Mouse (Mus musculus) heart, postnatal 4 days (tissue): ENCODE results near the gene Fbxo11. TPM values are rescaled to one million over a fixed set of nuclear protein-coding genes. Genes with fewer than 3 reads are reported as not detected.
"Not testable (repeated sequence)": the region's sequence is repeated elsewhere in the genome, so short reads cannot be mapped to it uniquely, and the experiment has no call there.

Source experiments
- DNase-seq: peaks from one replicate; pipeline ENCODE4 v3.0.0; 2021
- total RNA-seq, 2 experiments: library from RNA; stranded (reverse); gene quantifications; 2 replicates each; pipeline ENCODE4 v1.2.3; 2021

The Fbxo11 gene
- total RNA-seq, 2 experiments from 2014 or later: 48.7 to 49.0 TPM

GRCm38 (mm10) chr17:88067202-88067901, 2.3 kb upstream of the Fbxo11 start:
- DNase-seq: no peak

- no peak for DNase-seq
These were observed 1.7 kb upstream of the Fbxo11 start for GRCm38 (mm10) chr17:88066799-88067198.

DNA sequence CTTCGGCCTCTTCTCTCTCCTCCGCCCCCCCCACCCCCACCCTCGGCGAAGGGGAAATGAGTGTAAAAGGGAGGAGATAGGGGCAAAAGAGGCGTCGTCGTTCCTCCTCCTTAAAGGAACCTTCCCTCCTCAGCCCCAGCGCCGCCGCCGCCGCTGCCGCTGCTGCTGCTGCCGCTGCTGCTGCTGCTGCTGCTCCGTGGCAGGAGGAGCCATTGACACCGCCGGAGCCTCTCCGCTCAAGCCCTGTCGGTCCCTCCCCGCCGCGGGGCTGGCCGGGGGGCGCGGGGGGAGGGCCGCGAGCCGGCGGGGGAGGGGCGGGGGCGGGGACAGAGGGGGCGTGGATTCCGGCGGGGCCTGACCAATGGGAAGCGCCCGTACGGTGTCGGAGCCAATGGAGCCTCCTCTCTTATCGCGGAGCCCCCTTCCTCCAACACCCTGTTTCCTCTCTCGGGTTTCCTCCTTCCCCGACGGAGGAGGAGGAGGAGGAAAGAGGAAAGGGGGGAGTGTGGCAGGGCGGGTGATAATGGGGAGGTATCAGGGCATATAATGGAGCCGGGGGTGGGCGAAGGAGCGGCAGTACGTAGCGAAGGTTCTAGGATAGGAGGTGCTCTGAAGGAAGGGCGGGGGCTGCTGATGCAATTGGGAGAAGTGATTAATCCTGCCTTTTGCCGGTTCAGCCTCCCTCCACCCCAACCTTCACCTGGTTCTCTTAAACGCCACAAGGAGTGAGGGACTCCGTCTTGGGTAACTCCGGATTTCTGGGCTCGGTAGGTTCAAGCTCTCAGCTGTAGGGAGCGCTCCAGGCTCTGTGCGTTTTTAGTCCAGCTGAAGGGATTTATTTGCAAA, 933 bp upstream of the Fbxo11 start:
- DNase-seq: peak; percentile 89

DNA sequence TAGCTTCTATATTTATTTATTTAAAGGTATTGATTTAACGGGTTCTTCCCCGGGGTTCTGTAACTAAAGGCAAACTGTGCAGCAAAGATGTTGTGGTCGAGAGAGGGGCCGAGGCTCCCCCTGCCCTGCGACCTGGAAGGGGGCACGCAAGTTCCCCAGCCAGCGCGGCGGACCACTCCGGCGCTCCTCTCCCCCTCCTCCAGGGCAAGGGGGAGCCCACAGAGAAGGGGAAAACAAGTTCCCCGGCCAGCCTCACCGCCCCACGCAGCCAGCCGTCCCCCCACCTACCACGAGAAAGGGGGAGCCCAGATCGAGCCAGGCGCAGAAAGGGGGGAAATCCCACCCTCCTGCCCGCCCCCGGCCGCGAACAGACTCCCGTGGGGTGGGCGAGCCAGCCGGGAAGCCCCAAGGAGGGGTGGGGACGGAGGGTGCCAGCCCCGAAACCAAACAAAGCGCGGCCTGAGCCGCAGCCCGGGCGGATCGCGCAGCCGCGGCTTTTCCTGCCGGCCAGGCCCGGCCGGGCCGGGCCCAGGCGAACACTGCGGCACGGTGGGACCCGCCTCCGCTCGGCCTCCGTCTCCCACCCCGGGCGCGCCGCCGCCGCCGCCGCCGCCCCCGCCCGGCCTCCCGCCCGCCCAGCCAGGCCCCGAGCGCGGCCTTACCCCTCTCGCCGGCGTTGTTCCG, 602 bp downstream of the Fbxo11 start:
- peak; percentile 67 for DNase-seq

GRCm38 (mm10) chr17:88063980-88064346, 1.1 kb downstream of the Fbxo11 start:
- DNase-seq: peak; percentile 59

DNA sequence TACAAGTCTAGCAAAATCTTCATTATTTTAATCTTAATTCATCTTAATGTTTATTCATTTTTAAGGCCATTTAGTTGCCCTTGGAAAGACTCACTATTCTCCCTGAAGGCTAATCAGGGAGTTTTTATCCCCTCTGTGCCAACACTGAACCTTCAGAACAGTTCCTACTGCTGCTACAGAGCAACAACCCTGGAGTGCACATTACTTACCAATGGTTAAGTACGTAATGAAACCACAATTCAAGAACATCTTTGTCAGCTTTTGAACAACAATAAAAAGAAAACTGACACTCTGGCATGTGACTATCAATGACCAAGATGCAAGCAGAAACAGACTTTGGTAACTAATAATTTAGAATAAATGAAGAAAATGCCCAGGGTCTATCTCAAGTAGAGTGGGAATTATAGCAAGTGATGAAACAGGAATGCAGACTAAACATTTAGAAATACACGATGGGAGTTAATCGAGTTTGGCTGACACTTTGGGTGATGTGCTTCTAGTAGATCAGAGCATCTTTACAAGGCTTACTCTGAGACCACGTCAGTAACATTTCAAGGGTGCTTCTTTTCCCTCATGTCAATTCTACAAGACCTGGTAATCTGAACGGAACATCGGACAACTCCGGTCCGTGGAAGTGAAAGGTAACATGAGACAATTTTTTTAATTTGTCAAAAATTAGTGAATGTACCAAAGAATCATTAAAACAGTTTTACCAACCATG, 2.1 kb downstream of the Fbxo11 start:
- no peak for DNase-seq

DNA sequence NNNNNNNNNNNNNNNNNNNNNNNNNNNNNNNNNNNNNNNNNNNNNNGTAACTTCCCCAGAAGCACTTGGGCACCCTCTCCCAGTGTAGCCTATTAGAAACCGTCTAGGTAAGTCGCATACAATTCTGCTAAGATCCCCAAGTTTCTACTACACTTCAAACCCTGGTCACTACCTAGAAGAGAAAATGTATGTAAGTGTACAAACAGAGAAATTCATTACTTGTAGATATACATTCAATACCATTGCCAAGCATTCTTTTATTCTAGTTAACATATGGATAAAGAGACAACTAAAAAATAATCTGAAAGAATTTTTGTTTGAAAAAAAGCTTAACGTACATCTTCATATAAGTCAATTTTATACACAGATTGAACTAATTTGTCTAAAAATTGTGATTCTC, 3.1 kb downstream of the Fbxo11 start:
- DNase-seq: no peak

DNA sequence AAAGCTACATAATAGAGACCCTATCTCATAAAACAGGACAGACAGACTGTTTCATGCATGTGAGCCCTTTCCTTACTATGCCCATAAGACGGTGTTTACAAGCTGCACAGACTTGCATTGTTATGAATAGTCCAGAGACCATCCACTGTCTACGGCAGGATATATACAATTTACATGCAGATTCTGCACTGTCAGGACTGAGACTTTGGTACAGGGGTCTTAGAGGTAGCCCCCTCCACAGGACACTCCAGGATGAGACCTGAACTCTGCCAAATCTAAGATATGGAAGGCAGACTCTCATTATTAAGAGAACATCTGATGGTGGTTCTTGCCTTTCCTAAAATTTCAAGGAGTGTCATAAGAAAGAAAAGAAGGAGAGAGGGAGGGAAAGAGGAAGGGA, 6.8 kb downstream of the Fbxo11 start:
- no peak for DNase-seq

GRCm38 (mm10) chr17:88057846-88058245, 7.2 kb downstream of the Fbxo11 start:
- DNase-seq: no peak

DNA sequence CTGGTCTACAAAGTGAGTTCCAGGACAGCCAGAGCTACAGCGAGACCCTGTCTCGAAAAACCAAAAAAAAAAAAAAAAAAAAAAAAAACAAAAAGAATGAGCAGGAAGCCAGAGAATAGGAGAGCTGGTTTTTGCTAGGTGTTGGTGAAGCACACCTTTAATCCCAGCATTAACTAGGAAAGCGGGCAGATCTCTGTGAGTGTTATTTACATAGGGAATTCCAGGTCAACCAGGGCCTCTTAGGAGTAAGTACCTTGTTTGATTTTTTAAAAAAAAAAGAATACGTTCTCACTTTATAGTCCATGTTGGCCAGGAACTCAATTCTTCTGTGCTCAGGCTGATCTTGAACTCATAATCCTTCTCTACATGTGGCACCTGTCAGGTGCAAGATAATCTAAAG, 13.4 kb downstream of the Fbxo11 start:
- no peak for DNase-seq

DNA sequence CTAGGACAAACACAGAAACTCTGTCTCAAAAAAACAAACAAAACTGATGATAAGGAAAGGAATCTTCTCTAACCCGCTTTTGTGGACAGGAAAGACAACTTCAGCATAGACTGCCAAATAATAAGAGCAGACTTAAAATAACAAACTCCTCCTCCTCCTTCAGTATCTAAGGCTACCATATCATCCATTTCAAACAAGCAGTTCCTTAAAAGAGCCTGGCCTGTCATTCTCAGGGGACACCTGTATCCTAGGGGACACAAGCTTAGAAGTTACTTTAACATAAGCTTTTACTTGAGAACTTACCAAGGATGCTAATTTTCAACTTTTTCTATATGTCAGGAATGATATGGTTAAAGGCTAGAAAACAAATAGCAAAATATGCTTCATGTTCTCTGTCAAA, 14.2 kb downstream of the Fbxo11 start:
- DNase-seq: no peak

DNA sequence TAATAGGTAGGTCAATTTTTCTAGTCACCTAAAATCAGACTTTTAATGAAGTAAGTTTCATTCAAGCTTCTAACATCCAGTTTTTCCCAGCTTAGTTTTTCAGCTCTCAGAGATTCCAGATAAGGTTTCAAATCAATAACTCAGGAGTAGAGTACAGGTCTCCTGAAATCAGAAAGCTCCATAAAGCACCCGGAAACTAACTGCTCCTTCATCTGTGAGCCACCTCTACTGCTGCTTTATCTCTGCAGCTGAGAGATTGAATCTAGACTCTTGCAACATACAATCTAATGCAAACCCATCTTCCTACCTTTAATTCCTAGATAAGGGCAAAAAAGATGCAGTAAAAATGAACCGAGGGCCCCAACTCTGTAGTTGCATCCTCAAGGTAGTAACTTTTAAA, 14.8 kb downstream of the Fbxo11 start:
- DNase-seq: no peak

DNA sequence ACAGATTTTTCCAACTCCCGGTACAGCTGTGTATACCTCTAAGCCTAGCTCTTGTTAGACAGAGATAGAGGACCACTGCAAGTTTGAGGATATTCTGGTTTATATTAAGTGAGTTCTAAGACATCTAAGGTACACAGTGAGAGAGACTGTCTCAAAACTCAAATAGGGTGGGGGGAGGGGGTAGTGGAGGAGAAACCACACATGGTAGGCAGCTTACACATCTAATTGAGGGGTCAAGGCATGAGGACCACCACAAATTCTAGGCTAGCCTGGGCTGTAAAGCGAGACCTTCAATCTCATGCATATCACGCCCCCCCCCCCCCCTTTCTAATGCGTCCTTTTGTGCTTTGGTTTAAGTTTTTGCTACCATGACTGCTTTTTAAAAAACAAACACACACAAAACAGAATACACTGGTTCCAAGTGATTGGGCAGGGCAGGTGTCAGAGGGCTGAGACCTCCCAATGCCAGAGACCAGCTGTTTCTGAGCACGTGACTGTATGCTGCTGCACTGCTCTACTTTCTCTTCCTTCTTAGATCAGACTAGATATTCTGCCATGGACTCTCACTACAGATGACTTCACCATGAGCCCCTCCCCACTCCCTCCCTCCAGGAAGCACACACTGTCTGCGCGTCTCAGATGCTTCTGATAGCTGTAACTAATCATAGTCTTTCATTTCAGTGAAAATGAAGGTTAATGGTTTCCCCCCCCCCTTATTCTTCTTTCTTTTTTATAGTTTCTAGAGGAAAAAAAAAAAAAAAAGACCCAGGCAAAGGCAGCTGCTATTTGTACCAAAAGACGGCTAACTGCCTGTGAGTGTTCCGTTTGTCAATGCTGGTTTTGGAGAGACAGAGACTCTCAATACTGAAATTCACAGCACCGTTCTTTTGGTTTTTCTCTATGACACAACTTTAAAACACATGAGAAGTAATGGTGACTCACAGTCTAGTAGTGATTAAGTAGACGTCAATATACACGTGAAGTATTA, 22.7 kb downstream of the Fbxo11 start:
- no peak for DNase-seq

- DNase-seq: no peak
These were observed 24.3 kb downstream of the Fbxo11 start for GRCm38 (mm10) chr17:88040810-88041209.

DNA sequence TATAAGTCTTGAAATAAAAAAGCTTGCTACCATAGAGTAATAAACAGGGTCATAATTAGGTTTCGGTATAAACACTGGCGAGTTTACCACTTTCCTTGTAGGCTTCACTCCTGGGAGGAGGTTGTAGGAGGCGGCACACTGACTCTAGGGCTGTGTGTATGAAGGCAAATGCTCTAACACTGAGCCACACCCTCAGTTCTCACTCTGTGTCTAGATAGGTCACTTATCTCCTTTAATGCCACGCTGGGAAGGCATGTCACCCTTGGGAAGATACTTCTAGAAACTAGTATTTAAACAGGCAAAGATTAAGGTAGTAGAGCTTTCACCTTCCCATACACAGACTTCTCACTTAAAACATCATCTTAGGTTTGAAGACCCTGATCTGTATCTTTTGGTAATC, 30.7 kb downstream of the Fbxo11 start:
- DNase-seq: no peak

GRCm38 (mm10) chr17:88031755-88032154, 33.3 kb downstream of the Fbxo11 start:
- no peak for DNase-seq

GRCm38 (mm10) chr17:88029194-88029970, 35.7 kb downstream of the Fbxo11 start:
- no peak for DNase-seq

GRCm38 (mm10) chr17:88025227-88025626, 39.9 kb downstream of the Fbxo11 start:
- DNase-seq: peak; percentile 57

- no peak for DNase-seq
These were observed 41.2 kb downstream of the Fbxo11 start for GRCm38 (mm10) chr17:88023924-88024323.

- not testable (repeated sequence) for DNase-seq
These were observed 49.1 kb downstream of the Fbxo11 start for GRCm38 (mm10) chr17:88016027-88016426.

GRCm38 (mm10) chr17:88014456-88014855, 50.6 kb downstream of the Fbxo11 start:
- no peak for DNase-seq
